In genomic region chr3:115672965-115673662, GRCm38 (mm10) we compare ENCODE assay signal across 10 mouse cellular contexts. TPM values are rescaled to one million over a fixed set of nuclear protein-coding genes. Genes with fewer than 3 reads are reported as not detected.
A peak's percentile ranks its signal among the peaks of the same experiment; 100 is the strongest.
DNase-seq lines count a peak whose midpoint lies in the region; ATAC-seq and TF ChIP-seq lines count a peak whose summit lies in the region.
"Had no signal": no experiment of that assay in that cellular context is flagged by ENCODE, and none has a peak within 500 bp of the region (broad histone marks: within the 10 kb centered on the region; RNA-seq: fewer than 3 reads in every experiment).

No protein-coding gene starts in this region.

- H3K9ac ChIP-seq in kidney, postnatal 0 days (ENCODE audit: low read depth, low read length) = no peak overlapping the region
- no peak overlapping the region for H3K9ac ChIP-seq in kidney, embryonic 14.5 days (ENCODE audit: low read depth, low read length)
- no peak overlapping the region for H3K9ac ChIP-seq in intestine, embryonic 15.5 days
- H3K9ac ChIP-seq: forebrain, embryonic 12.5 days had no signal

- H3K36me3 ChIP-seq in kidney, postnatal 0 days (ENCODE audit: insufficient read depth, low read length) = no peaks in the 10 kb centered on the region
- H3K36me3 ChIP-seq in kidney, embryonic 14.5 days (ENCODE audit: control insufficient read depth, insufficient read depth, low read length) = no peaks in the 10 kb centered on the region
- H3K36me3 ChIP-seq in intestine, embryonic 15.5 days = no peaks in the 10 kb centered on the region
- H3K36me3 ChIP-seq: forebrain, embryonic 12.5 days; G1E had no signal

- DNase-seq in kidney, postnatal 0 days (ENCODE audit: low spot score) = peak; percentile 26
- DNase-seq in c-Kit-positive CD71-positive TER-119-negative erythroid progenitor cells, embryonic 14.5 days (ENCODE audit: low read depth) = peak; percentile 27
- DNase-seq in cerebellum, adult 11-12 months = no peak
- DNase-seq in cerebellum, postnatal 4 days (ENCODE audit: low spot score in 2 of 2) = no peak

- H3K4me3 ChIP-seq in kidney, postnatal 0 days (replicated peaks; ENCODE audit: low read depth, low read length) = no peak overlapping the region
- H3K4me3 ChIP-seq in kidney, embryonic 14.5 days (ENCODE audit: low read length) = no peak overlapping the region
- H3K4me3 ChIP-seq in intestine, embryonic 15.5 days (replicated peaks) = no peak overlapping the region
- H3K4me3 ChIP-seq: forebrain, embryonic 12.5 days had no signal

- no peaks in the 10 kb centered on the region for H3K27me3 ChIP-seq in kidney, postnatal 0 days (ENCODE audit: insufficient read depth, low read length)
- no peaks in the 10 kb centered on the region for H3K27me3 ChIP-seq in kidney, embryonic 14.5 days (ENCODE audit: control insufficient read depth, insufficient read depth, low read length)
- H3K27me3 ChIP-seq in intestine, embryonic 15.5 days (replicated peaks) = no peaks in the 10 kb centered on the region
- H3K27me3 ChIP-seq: forebrain, embryonic 12.5 days had no signal

- no peaks in the 10 kb centered on the region for H3K9me3 ChIP-seq in kidney, postnatal 0 days (replicated peaks; ENCODE audit: low read length)
- H3K9me3 ChIP-seq in kidney, embryonic 14.5 days (ENCODE audit: control insufficient read depth, low read length) = no peaks in the 10 kb centered on the region
- no peaks in the 10 kb centered on the region for H3K9me3 ChIP-seq in intestine, embryonic 15.5 days
- H3K9me3 ChIP-seq: forebrain, embryonic 12.5 days; G1E had no signal

- ATAC-seq in kidney, postnatal 0 days (replicated peaks; ENCODE audit: low FRiP score, low read depth) = no peak
- no peak for ATAC-seq in kidney, embryonic 14.5 days (ENCODE audit: low FRiP score, low TSS enrichment)
- no peak for ATAC-seq in intestine, embryonic 15.5 days
- peak; percentile 72 for ATAC-seq in monocyte, adult 5-6 weeks (replicated peaks; ENCODE audit: insufficient number of reproducible peaks, low FRiP score, low TSS enrichment, poor library complexity, severe bottlenecking)
- ATAC-seq in erythroid progenitor cell, adult 5-6 weeks (replicated peaks; ENCODE audit: low FRiP score, poor library complexity, severe bottlenecking) = no peak

- H3K27ac ChIP-seq in kidney, postnatal 0 days = no peak overlapping the region
- H3K27ac ChIP-seq in kidney, embryonic 14.5 days (ENCODE audit: low read depth, low read length) = no peak overlapping the region
- H3K27ac ChIP-seq in intestine, embryonic 15.5 days = no peak overlapping the region
- H3K27ac ChIP-seq: forebrain, embryonic 12.5 days had no signal

- TF ChIP-seq CTCF in kidney, postnatal 0 days (IDR thresholded peaks at IDR 0.05; ENCODE audit: low read depth) = no peak

- H3K4me1 ChIP-seq in kidney, postnatal 0 days (replicated peaks; ENCODE audit: insufficient read depth, low read length) = no peaks in the 10 kb centered on the region
- H3K4me1 ChIP-seq in kidney, embryonic 14.5 days (ENCODE audit: control insufficient read depth, insufficient read depth, low read length) = no peaks in the 10 kb centered on the region
- no peaks in the 10 kb centered on the region; the same call in 1 of the 2 replicates for H3K4me1 ChIP-seq in intestine, embryonic 15.5 days (replicated peaks)

- WGBS in kidney, postnatal 0 days = 56% methylated on average over 9 of the region's 9 CpGs
- 68% methylated on average over 9 of the region's 9 CpGs for WGBS in kidney, embryonic 14.5 days
- WGBS in intestine, embryonic 15.5 days = 49% methylated on average over 9 of the region's 9 CpGs

- H3K4me2 ChIP-seq in kidney, postnatal 0 days (ENCODE audit: low read length) = peak overlapping the region; percentile 14; the same call in 1 of the 2 replicates
- H3K4me2 ChIP-seq in kidney, embryonic 14.5 days (replicated peaks; ENCODE audit: low read depth, low read length) = no peak overlapping the region
- H3K4me2 ChIP-seq in intestine, embryonic 15.5 days (replicated peaks) = peak overlapping the region; percentile 34
- H3K4me2 ChIP-seq: forebrain, embryonic 12.5 days had no signal

RNA-seq across cellular contexts. Expression of gene S1pr1, which starts 41.8 kb away (rescaled TPM):
- polyA plus RNA-seq in kidney, postnatal 0 days (2015; fragmentation: Nextera tagmentation; extraction: Ambion mirVana) = 17.8 and 20.1 TPM in 2 replicates
- polyA plus RNA-seq in kidney, embryonic 14.5 days (2014; fragmentation: Nextera tagmentation; extraction: Ambion mirVana) = 10.4 and 11.1 TPM in 2 replicates
- polyA plus RNA-seq in intestine, embryonic 15.5 days (2015; fragmentation: Nextera tagmentation; extraction: Ambion mirVana) = 14.6 and 16.5 TPM in 2 replicates
- total RNA-seq in monocyte, adult 5-6 weeks (2017) = 37.8 to 51.4 TPM (median 40.3 TPM) in 3 replicates
- total RNA-seq in erythroid progenitor cell, adult 5-6 weeks (2015; ENCODE audit: low replicate concordance) = 15.5 and 19.7 TPM in 2 replicates
- 2.2 and 5.4 TPM in 2 replicates for total RNA-seq in erythroid progenitor cell, adult 5-6 weeks (2017; ENCODE audit: low replicate concordance)

Comparison
In these comparisons a context has a peak if more than half of its experiments do, and no peak if none do; other contexts are left out.
1. DNase-seq: peak in kidney, postnatal 0 days (single experiment) and c-Kit-positive CD71-positive TER-119-negative erythroid progenitor cells, embryonic 14.5 days (single experiment); none in cerebellum, adult 11-12 months (single experiment) and cerebellum, postnatal 4 days (0 of 2).